Mouse (Mus musculus) cerebellum, adult 2 months (tissue): Measurements from ENCODE around the gene Mgat1.

Experiments used
- CTCF ChIP-seq: fragments of 200-500 bp; IDR thresholded peaks from 2 replicates; pipeline ENCODE4 v1.5.1; 2011; ENCODE audit warnings: low read depth, mild to moderate bottlenecking, control low read depth, low read length, moderate library complexity, borderline replicate concordance; ENCODE audit not compliant: insufficient read depth
- POLR2A ChIP-seq: fragments of 200-500 bp; IDR thresholded peaks from 2 replicates; pipeline ENCODE4 v1.6.1; 2011; ENCODE audit warnings: low read length, control low read depth, borderline replicate concordance; ENCODE audit not compliant: insufficient read depth

- TF ChIP-seq CTCF = no peak
- TF ChIP-seq POLR2A = no peak
Measured at GRCm38 (mm10) chr11:49269761-49270160, 25.8 kb downstream of the Mgat1 start.
